Comparison of ENCODE assay signal across 8 mouse cellular contexts in genomic region chr2:32395484-32395945, GRCm38 (mm10). TPM values are rescaled to one million over a fixed set of nuclear protein-coding genes. Genes with fewer than 3 reads are reported as not detected.
A peak's percentile ranks its signal among the peaks of the same experiment; 100 is the strongest.
DNase-seq lines count a peak whose midpoint lies in the region; ATAC-seq and TF ChIP-seq lines count a peak whose summit lies in the region.

Gene Ptges2 (plus strand): TSS chr2:32395896.

- DNase-seq in adipocyte (ENCODE audit: low spot score), result peak; percentile 96
- peak; percentile 87 for DNase-seq in gastrocnemius, postnatal 10 days
- peak; percentile 95 for DNase-seq in induced T-regulatory cell, adult 2 months (ENCODE audit: low read depth)
- peak; percentile 84 to 90 for DNase-seq in left cerebral cortex, adult 9 months (ENCODE audit: low spot score in 2 of 2)
- peak; percentile 84 to 85 for DNase-seq in right cerebral cortex, postnatal 36 days (ENCODE audit: low spot score in 2 of 2)
- peak; percentile 95 for DNase-seq in yolk sac, embryonic 10.5 days (ENCODE audit: low spot score)

- peak within 1 kb of the TSS; percentile 97 for H3K4me3 ChIP-seq in cortical plate, adult 2 months (ENCODE audit: insufficient read depth, low read length)

- H3K27ac ChIP-seq in cortical plate, adult 2 months (ENCODE audit: insufficient read depth, low read length), result peak within 1 kb of the TSS; percentile 76

- no peak for TF ChIP-seq CTCF in cortical plate, adult 2 months (IDR thresholded peaks at IDR 0.05; ENCODE audit: extremely low read depth, insufficient read depth, low read length)

- H3K4me1 ChIP-seq in cortical plate, adult 2 months (ENCODE audit: control insufficient read depth, insufficient read depth, low read length), result peaks cover 1% of the 10 kb centered on the region

- peak; percentile 81 for ATAC-seq in megakaryocyte progenitor cell, adult 5-6 weeks (replicated peaks; ENCODE audit: poor library complexity)

- TF ChIP-seq POLR2A in cortical plate, adult 2 months (IDR thresholded peaks at IDR 0.05; ENCODE audit: extremely low read depth, insufficient read depth, low read length), result peak; percentile 61; the same call in 1 of the 2 replicates

RNA-seq across cellular contexts. Expression of gene Ptges2, which starts in this region (rescaled TPM):
- 57.9 and 63.4 TPM in 2 replicates for polyA plus RNA-seq in cortical plate, adult 2 months (2012; rRNA removed)
- 10 to 100 TPM; 38.1 to 40.7 TPM for total RNA-seq in gastrocnemius, postnatal 10 days (2021)
- 6.3 and 12.1 TPM in 2 replicates for total RNA-seq in megakaryocyte progenitor cell, adult 5-6 weeks (2015)
- 9.5 and 10.6 TPM in 2 replicates for total RNA-seq in megakaryocyte progenitor cell, adult 5-6 weeks (2017)

Comparison
In these comparisons a context has a peak if more than half of its experiments do, and no peak if none do; other contexts are left out.
1. Peak in every context shown above with its lines: DNase-seq, ATAC-seq, H3K4me3 ChIP-seq and H3K27ac ChIP-seq.